28 mouse cellular contexts compared by ENCODE assay signal in genomic region chr13:96008154-96008553, GRCm38 (mm10).
DNase-seq lines count a peak whose midpoint lies in the region; ATAC-seq lines count a peak whose summit lies in the region.
"Had no signal": no experiment of that assay in that cellular context is flagged by ENCODE, and none has a peak within 500 bp of the region (broad histone marks: within the 10 kb centered on the region; RNA-seq: fewer than 3 reads in every experiment).

No protein-coding gene starts in this region.

- WGBS in heart, embryonic 10.5 days = 43% methylated on average over 3 of the region's 3 CpGs
- WGBS in neural tube, embryonic 13.5 days = 75% methylated on average over 3 of the region's 3 CpGs

- intact Hi-C loops in heart, postnatal 36 days (cut with DNase I) = no loop called here

- DNase-seq in heart, embryonic 10.5 days (ENCODE audit: low spot score) = peak; percentile 38
- no peak for DNase-seq in heart, postnatal 36 days
- DNase-seq in neural tube, embryonic 10.5 days (ENCODE audit: extremely low spot score, low spot score) = no peak
- DNase-seq in left cerebral cortex, adult 9 months (ENCODE audit: low spot score in 2 of 2) = no peak
- DNase-seq: adrenal gland, adult 8-10 months; adrenal gland, postnatal 25 days; B cell, adult 2 months; cerebellum, adult 18-20 months; cerebellum, adult 9-11 months; cerebellum, postnatal 25 days; embryo, embryonic 11 days; gastrocnemius, postnatal 10 days; heart, adult 18-20 months had no signal

- no peaks in the 10 kb centered on the region for H3K9me3 ChIP-seq in heart, embryonic 10.5 days
- H3K9me3 ChIP-seq in neural tube, embryonic 13.5 days = no peaks in the 10 kb centered on the region
- H3K9me3 ChIP-seq: embryonic facial prominence, embryonic 10.5 days; embryonic facial prominence, embryonic 13.5 days; forebrain, embryonic 10.5 days; forebrain, embryonic 13.5 days; heart, embryonic 13.5 days; hindbrain, embryonic 10.5 days had no signal

- no peak overlapping the region for H3K9ac ChIP-seq in neural tube, embryonic 13.5 days
- H3K9ac ChIP-seq: embryonic facial prominence, embryonic 13.5 days; forebrain, embryonic 13.5 days; heart, embryonic 13.5 days; hindbrain, embryonic 14.5 days had no signal

- no peak overlapping the region for H3K4me3 ChIP-seq in heart, embryonic 10.5 days
- no peak overlapping the region for H3K4me3 ChIP-seq in neural tube, embryonic 13.5 days
- H3K4me3 ChIP-seq: embryonic facial prominence, embryonic 10.5 days; embryonic facial prominence, embryonic 13.5 days; erythroblast, embryonic 14.5 days; forebrain, embryonic 10.5 days; forebrain, embryonic 13.5 days; heart, embryonic 13.5 days; hindbrain, embryonic 10.5 days had no signal

- H3K4me1 ChIP-seq in heart, embryonic 10.5 days = peaks cover 6% of the 10 kb centered on the region
- H3K4me1 ChIP-seq in neural tube, embryonic 13.5 days (replicated peaks) = peaks cover 29% of the 10 kb centered on the region
- H3K4me1 ChIP-seq: forebrain, embryonic 13.5 days had no signal

- no peaks in the 10 kb centered on the region for H3K36me3 ChIP-seq in heart, embryonic 10.5 days
- no peaks in the 10 kb centered on the region for H3K36me3 ChIP-seq in neural tube, embryonic 13.5 days
- H3K36me3 ChIP-seq: embryonic facial prominence, embryonic 10.5 days; embryonic facial prominence, embryonic 13.5 days; forebrain, embryonic 10.5 days; heart, embryonic 13.5 days; hindbrain, embryonic 10.5 days had no signal

- H3K27me3 ChIP-seq in heart, embryonic 10.5 days (ENCODE audit: insufficient read depth, poor library complexity, severe bottlenecking) = peaks cover 9% of the 10 kb centered on the region; the same call in 1 of the 2 replicates
- H3K27me3 ChIP-seq in neural tube, embryonic 13.5 days = no peaks in the 10 kb centered on the region
- H3K27me3 ChIP-seq: CH12.LX; embryonic facial prominence, embryonic 13.5 days; heart, embryonic 13.5 days had no signal

- H3K4me2 ChIP-seq in neural tube, embryonic 13.5 days = no peak overlapping the region
- H3K4me2 ChIP-seq: embryonic facial prominence, embryonic 13.5 days; forebrain, embryonic 13.5 days; heart, embryonic 13.5 days; hindbrain, embryonic 14.5 days had no signal

- no peak for ATAC-seq in neural tube, embryonic 13.5 days (ENCODE audit: low read depth)
- peak; percentile 64 for ATAC-seq in megakaryocyte progenitor cell, adult 5-6 weeks (replicated peaks; ENCODE audit: poor library complexity)
- no peak for ATAC-seq in erythroid progenitor cell, adult 5-6 weeks (replicated peaks; ENCODE audit: low FRiP score, poor library complexity, severe bottlenecking)
- ATAC-seq: activated CD4-positive, CD25-positive, alpha-beta regulatory T cell, adult 4 months; forebrain, embryonic 13.5 days; forebrain, embryonic 16.5 days; intestine, postnatal 0 days had no signal

- H3K27ac ChIP-seq in heart, embryonic 10.5 days = no peak overlapping the region
- peak overlapping the region; percentile 47; the same call in 1 of the 2 replicates for H3K27ac ChIP-seq in neural tube, embryonic 13.5 days (replicated peaks)
- H3K27ac ChIP-seq: embryonic facial prominence, embryonic 10.5 days; embryonic facial prominence, embryonic 13.5 days; forebrain, embryonic 10.5 days; forebrain, embryonic 13.5 days; heart, embryonic 13.5 days; hindbrain, embryonic 10.5 days had no signal
